Mouse (Mus musculus) hindbrain, embryonic 10.5 days (tissue): ENCODE measurements at regions not wholly inside any gene's neighbourhood (a gene's known extent, or its start where the extent isn't known, plus 50 kb on each side); places are given as distances from the start of the nearest gene placed in this dataset.

ENCODE experiments used
- DNase-seq: peaks from one replicate; pipeline ENCODE4 v3.0.0-alpha.2; 2017; ENCODE audit warnings: low spot score
- H3K27ac ChIP-seq: fragments of 300-500 bp; sonication (generic); 2 replicates; pipeline ENCODE4 v1.5.1; 2016; ENCODE audit warnings: mild to moderate bottlenecking, moderate library complexity
- H3K27me3 ChIP-seq: fragments of 300-500 bp; sonication (generic); 2 replicates; pipeline ENCODE4 v1.6.1; 2016; ENCODE audit warnings: mild to moderate bottlenecking; ENCODE audit not compliant: poor library complexity, insufficient read depth, severe bottlenecking
- H3K36me3 ChIP-seq: fragments of 300-500 bp; sonication (generic); 2 replicates; pipeline ENCODE4 v1.6.1; 2016; ENCODE audit warnings: mild to moderate bottlenecking, moderate library complexity
- H3K4me1 ChIP-seq: fragments of 300-500 bp; sonication (generic); replicated peaks from 2 replicates; pipeline ENCODE4 v1.6.1; 2016; ENCODE audit warnings: mild to moderate bottlenecking
- H3K4me3 ChIP-seq: fragments of 300-500 bp; sonication (generic); 2 replicates; pipeline ENCODE4 v1.5.1; 2016; ENCODE audit warnings: mild to moderate bottlenecking, moderate library complexity
- H3K9me3 ChIP-seq: fragments of 300-500 bp; sonication (generic); 2 replicates; pipeline ENCODE4 v1.6.1; 2016; ENCODE audit warnings: mild to moderate bottlenecking, moderate library complexity
- WGBS: fragments of 180-500 bp; shearing (Covaris S2); methylation state at CpG from one replicate; pipeline ENCODE4 v1.1.7; 2016; 5-methylcytosine and 5-hydroxymethylcytosine counted together

GRCm38 (mm10) chr12:54396952-54397351 lies 193.3 kb upstream of the Egln3 start:
- Histone ChIP-seq H3K4me1 (peaks cover 8% of the 10 kb centered on the region), H3K36me3 (no peaks in the 10 kb centered on the region), H3K27ac (no peak overlapping the region), H3K4me3 (no peak overlapping the region), H3K9me3 (no peaks in the 10 kb centered on the region), H3K27me3 (no peaks in the 10 kb centered on the region)
- no peak for DNase-seq

DNA sequence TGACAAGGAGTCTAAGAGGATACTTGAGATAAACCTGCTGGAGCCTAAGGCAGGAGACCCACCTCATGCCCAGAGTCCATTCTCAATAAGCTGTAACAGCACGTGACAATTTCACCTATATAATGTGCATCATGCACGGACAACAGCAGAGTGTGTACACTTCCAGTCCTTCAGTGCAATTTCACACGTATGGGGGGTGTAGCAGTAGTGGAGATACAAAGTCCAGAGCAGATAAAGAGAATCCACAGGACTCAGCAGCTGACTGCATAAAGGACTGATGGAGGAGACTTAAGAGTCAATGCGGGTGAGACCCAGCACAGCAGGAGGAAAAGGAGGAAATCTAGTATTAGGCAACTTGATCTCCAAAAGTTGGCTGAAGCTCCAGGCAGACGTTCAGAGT lies 192.7 kb upstream of the Egln3 start:
- Histone ChIP-seq H3K36me3 (no peaks in the 10 kb centered on the region), H3K27me3 (no peaks in the 10 kb centered on the region), H3K4me3 (no peak overlapping the region), H3K27ac (no peak overlapping the region), H3K9me3 (no peaks in the 10 kb centered on the region), H3K4me1 (peaks cover 8% of the 10 kb centered on the region)
- DNase-seq, result no peak
- WGBS, result 80% methylated on average over 5 of the region's 5 CpGs

DNA sequence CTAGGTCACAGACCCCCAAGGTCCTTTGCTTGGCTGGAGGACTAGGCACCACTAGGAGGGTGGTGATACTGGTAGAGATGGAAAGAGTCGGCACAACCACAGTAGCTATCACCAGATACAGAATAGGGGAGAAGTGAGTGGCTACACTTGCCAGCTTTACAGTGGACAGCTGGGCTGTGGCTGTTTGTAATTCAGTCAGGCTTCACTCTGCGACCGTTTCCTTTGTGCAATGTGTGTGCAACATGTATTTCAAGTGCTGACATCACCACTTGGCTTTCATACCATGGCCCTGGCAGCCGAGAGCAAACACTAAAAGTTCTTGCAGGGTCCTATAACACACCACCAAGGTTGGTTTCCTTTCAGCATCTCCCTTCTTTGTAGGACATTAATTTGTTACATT lies 181.7 kb upstream of the Egln3 start:
- Histone ChIP-seq H3K4me1 (no peaks in the 10 kb centered on the region), H3K9me3 (no peaks in the 10 kb centered on the region), H3K27ac (no peak overlapping the region), H3K36me3 (no peaks in the 10 kb centered on the region), H3K4me3 (no peak overlapping the region), H3K27me3 (no peaks in the 10 kb centered on the region)
- 87% methylated on average over 4 of the region's 4 CpGs for WGBS
- no peak for DNase-seq

DNA sequence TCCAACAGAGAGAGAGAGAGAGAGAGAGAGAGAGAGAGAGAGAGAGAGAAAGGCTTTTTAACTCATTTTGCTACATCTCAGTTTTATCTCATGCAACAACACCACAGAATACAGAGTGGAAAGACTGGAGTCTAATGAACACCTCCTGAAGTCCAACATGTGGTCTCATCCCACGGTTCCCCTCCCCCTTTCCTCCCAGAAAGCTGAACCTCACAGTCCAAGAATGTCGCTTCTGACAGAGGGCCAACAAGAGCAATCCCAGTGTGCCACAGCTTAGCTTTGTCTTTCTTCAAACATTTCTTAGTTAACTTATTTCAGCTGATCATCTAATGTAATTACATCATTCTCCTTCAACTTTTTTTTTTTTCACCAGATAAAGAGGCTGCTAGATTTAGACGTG lies 180.5 kb upstream of the Egln3 start:
- 63% methylated on average over 3 of the region's 3 CpGs for WGBS

GRCm38 (mm10) chr12:54382965-54383364 lies 179.3 kb upstream of the Egln3 start:
- WGBS, result 95% methylated on average over 2 of the region's 2 CpGs
- DNase-seq, result no peak
- no peaks in the 10 kb centered on the region for H3K9me3 ChIP-seq
- H3K27me3 ChIP-seq, result no peaks in the 10 kb centered on the region
- H3K27ac ChIP-seq, result no peak overlapping the region
- H3K36me3 ChIP-seq, result no peaks in the 10 kb centered on the region
- H3K4me1 ChIP-seq, result no peaks in the 10 kb centered on the region
- H3K4me3 ChIP-seq, result no peak overlapping the region

More for the DNA sequence above, 180.5 kb upstream of the Egln3 start:
- no peak for DNase-seq
- Histone ChIP-seq H3K27ac (no peak overlapping the region), H3K9me3 (no peaks in the 10 kb centered on the region), H3K27me3 (no peaks in the 10 kb centered on the region), H3K4me3 (no peak overlapping the region), H3K4me1 (no peaks in the 10 kb centered on the region), H3K36me3 (no peaks in the 10 kb centered on the region)

GRCm38 (mm10) chr12:54382061-54382460 lies 178.4 kb upstream of the Egln3 start:
- DNase-seq, result no peak
- Histone ChIP-seq H3K9me3 (no peaks in the 10 kb centered on the region), H3K27ac (no peak overlapping the region), H3K4me1 (no peaks in the 10 kb centered on the region), H3K4me3 (no peak overlapping the region), H3K36me3 (no peaks in the 10 kb centered on the region), H3K27me3 (no peaks in the 10 kb centered on the region)
- WGBS, result 94% methylated on average over 6 of the region's 6 CpGs

GRCm38 (mm10) chr12:54380322-54380721 lies 176.7 kb upstream of the Egln3 start:
- 93% methylated on average over 5 of the region's 5 CpGs for WGBS

DNA sequence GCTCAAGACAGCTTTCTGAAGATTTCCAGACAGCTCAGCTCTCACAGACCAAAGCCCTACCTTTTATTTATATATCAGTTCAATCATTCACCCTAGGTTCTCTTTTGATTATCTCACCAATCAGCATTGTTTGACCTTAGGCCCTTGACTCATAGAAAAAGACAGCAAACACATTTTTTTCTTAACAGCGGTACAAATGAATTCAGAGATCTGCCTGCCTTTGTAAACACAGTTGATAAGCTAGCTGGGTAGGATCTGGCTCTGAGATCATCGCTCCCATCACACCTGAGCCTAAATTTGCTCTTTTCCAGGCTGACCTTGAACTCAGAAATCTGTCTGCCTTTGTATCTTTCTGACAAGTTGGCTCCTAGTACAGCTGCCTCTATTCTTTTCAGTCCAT lies 174.9 kb upstream of the Egln3 start:
- Histone ChIP-seq H3K27me3 (no peaks in the 10 kb centered on the region), H3K9me3 (no peaks in the 10 kb centered on the region), H3K27ac (no peak overlapping the region), H3K4me1 (no peaks in the 10 kb centered on the region), H3K36me3 (no peaks in the 10 kb centered on the region), H3K4me3 (no peak overlapping the region)
- 91% methylated on average over 2 of the region's 2 CpGs for WGBS
- DNase-seq, result no peak

More at GRCm38 (mm10) chr12:54380322-54380721, 176.7 kb upstream of the Egln3 start:
- Histone ChIP-seq H3K9me3 (no peaks in the 10 kb centered on the region), H3K4me1 (no peaks in the 10 kb centered on the region), H3K36me3 (no peaks in the 10 kb centered on the region), H3K27ac (no peak overlapping the region), H3K4me3 (no peak overlapping the region), H3K27me3 (no peaks in the 10 kb centered on the region)
- DNase-seq, result no peak

DNA sequence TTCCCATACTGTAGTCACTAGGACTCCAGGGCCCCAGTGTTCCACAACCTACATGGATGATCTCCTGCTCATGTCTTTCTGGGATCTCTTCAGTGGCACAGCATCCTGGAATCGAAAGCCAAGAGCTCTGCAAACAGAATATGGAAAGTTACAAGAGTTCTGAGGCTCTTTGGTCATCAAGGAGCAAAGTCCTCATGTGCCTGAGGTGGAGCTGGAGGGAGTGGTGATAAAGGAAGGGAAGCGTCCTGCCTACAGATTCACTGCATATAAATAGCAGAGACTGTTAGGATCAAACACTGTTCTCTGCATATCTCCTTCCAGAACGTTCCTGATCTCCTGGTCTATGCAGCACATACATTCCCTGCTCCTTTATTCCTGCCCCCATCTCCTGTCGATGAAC lies 170.4 kb upstream of the Egln3 start:
- 78% methylated on average over 4 of the region's 4 CpGs for WGBS
- H3K36me3 ChIP-seq, result no peaks in the 10 kb centered on the region
- H3K4me3 ChIP-seq, result no peak overlapping the region
- H3K9me3 ChIP-seq, result no peaks in the 10 kb centered on the region
- H3K27me3 ChIP-seq, result no peaks in the 10 kb centered on the region
- H3K27ac ChIP-seq, result no peak overlapping the region
- no peak for DNase-seq
- no peaks in the 10 kb centered on the region for H3K4me1 ChIP-seq

DNA sequence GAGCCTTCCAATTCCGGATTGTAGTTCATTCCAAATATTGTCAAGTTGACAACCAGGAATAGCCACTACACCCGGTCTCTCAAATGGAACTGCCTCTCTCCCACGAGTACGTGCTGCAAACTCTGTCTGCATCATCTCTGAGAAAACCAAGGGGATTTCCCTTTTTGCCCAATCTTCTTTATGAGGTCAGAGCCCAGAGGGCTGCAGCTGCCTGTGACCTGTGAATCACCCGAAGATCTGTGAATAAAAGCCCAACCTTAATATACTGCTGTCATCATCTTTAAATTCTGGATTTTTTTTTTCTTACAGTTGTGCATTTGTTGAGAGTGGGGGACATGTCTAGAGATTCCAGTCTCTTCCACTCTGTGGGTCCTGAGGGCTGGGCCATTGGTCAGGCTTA lies 165.6 kb upstream of the Egln3 start:
- no peak for DNase-seq
- H3K27me3 ChIP-seq, result no peaks in the 10 kb centered on the region
- 88% methylated on average over 5 of the region's 5 CpGs for WGBS
- no peaks in the 10 kb centered on the region for H3K36me3 ChIP-seq
- peaks cover 7% of the 10 kb centered on the region for H3K4me1 ChIP-seq
- H3K9me3 ChIP-seq, result no peaks in the 10 kb centered on the region
- H3K4me3 ChIP-seq, result no peak overlapping the region
- no peak overlapping the region for H3K27ac ChIP-seq

GRCm38 (mm10) chr12:54364381-54365095 lies 160.9 kb upstream of the Egln3 start:
- peak; percentile 22 for DNase-seq
- no peak overlapping the region for H3K4me3 ChIP-seq
- 59% methylated on average over 11 of the region's 11 CpGs for WGBS
- peaks cover 8% of the 10 kb centered on the region for H3K4me1 ChIP-seq
- no peaks in the 10 kb centered on the region for H3K27me3 ChIP-seq
- H3K9me3 ChIP-seq, result 0 out of 2 replicates have a peak, but pooled peaks cover 8% of the 10 kb centered on the region
- no peaks in the 10 kb centered on the region for H3K36me3 ChIP-seq
- H3K27ac ChIP-seq, result peak overlapping the region; percentile 69

GRCm38 (mm10) chr12:54361762-54362161 lies 158.1 kb upstream of the Egln3 start:
- 0 out of 2 replicates have a peak, but pooled peaks cover 11% of the 10 kb centered on the region for H3K9me3 ChIP-seq
- no peak for DNase-seq
- H3K36me3 ChIP-seq, result no peaks in the 10 kb centered on the region
- no peak overlapping the region for H3K4me3 ChIP-seq
- H3K4me1 ChIP-seq, result peaks cover 8% of the 10 kb centered on the region
- no peak overlapping the region for H3K27ac ChIP-seq
- H3K27me3 ChIP-seq, result no peaks in the 10 kb centered on the region
- 93% methylated on average over 4 of the region's 4 CpGs for WGBS

DNA sequence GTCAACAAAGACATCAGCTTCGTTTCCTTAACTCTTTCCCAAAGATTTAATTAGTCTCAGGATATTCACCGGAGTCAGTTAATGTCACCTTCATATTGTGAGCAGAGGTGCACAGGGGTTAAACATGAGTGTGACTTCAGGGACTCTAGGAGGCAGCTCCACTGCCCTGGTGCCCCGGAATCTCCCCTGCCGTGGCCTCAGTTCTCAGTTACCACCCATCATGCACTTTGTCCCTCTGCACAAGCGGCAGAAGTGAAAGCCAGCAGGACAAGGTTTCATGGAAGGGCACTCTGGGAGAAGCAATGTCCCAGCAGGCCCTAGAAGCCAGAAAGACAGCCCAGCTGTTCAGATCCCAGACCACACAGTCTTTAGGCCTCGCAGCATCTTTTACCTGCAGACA lies 150.5 kb upstream of the Egln3 start:
- 25% methylated on average over 6 of the region's 6 CpGs for WGBS
- DNase-seq, result peak; percentile 42
- Histone ChIP-seq H3K27ac (peak overlapping the region; percentile 78), H3K27me3 (0 out of 2 replicates have a peak, but pooled peaks cover 6% of the 10 kb centered on the region), H3K36me3 (no peaks in the 10 kb centered on the region), H3K9me3 (0 out of 2 replicates have a peak, but pooled peaks cover 3% of the 10 kb centered on the region), H3K4me3 (no peak overlapping the region), H3K4me1 (peaks cover 32% of the 10 kb centered on the region)

GRCm38 (mm10) chr12:54353694-54354093 lies 150.0 kb upstream of the Egln3 start:
- H3K4me1 ChIP-seq, result peaks cover 32% of the 10 kb centered on the region
- H3K27me3 ChIP-seq, result 0 out of 2 replicates have a peak, but pooled peaks cover 6% of the 10 kb centered on the region
- DNase-seq, result peak; percentile 41
- H3K36me3 ChIP-seq, result no peaks in the 10 kb centered on the region
- peak overlapping the region; percentile 78 for H3K27ac ChIP-seq
- no peak overlapping the region for H3K4me3 ChIP-seq
- 0 out of 2 replicates have a peak, but pooled peaks cover 3% of the 10 kb centered on the region for H3K9me3 ChIP-seq
- WGBS, result 36% methylated on average over 7 of the region's 7 CpGs
